Mouse (Mus musculus) Patski (cell line): ENCODE data around the gene Mok. TPM values are rescaled to one million over a fixed set of nuclear protein-coding genes. Genes with fewer than 3 reads are reported as not detected.

Experiments
- ATAC-seq: fragments of 100-300 bp; one replicate; pipeline ENCODE4 v1.8.0; 2021
- CTCF ChIA-PET: fragments of 350-600 bp; sonication (Branson Sonifier 250); formaldehyde crosslinking; loops from one replicate; lab custom pipeline; 2022; ENCODE audit warnings: inconsistent platforms; lab: Charles Lee
- POLR2A ChIA-PET: fragments of 350-600 bp; sonication (Branson Sonifier 250); formaldehyde crosslinking; loops from one replicate; lab custom pipeline; 2022; ENCODE audit warnings: antibody characterized with exemption, inconsistent platforms; lab: Charles Lee
- DNase-seq: peaks from one replicate; pipeline ENCODE4 v3.0.0-alpha.2; 2011; ENCODE audit warnings: low read depth, low spot score
- H3K27me3 ChIP-seq: fragments of 371-371 bp; one replicate; pipeline ENCODE4 v1.5.1; 2021
- CTCF ChIP-seq: fragments of 100-300 bp; IDR thresholded peaks from one replicate; pipeline ENCODE4 v1.5.1; 2021
- in situ Hi-C: fragments of 300-500 bp; cut with MboI; formaldehyde crosslinking; loops from 3 replicates; pipeline ENCODE4 v1.11.1; 2018; ENCODE audit warnings: low pct_unique_long_range_greater_than_20kb, mixed read lengths
- polyA plus RNA-seq: library from polyadenylated mRNA; unstranded; gene quantifications from one replicate; pipeline ENCODE4 v1.2.3, GENCODE M21; 2021

Mok gene
- polyA plus RNA-seq, 1 experiment from 2014 or later: 16.2 TPM

GRCm38 (mm10) chr12:110813132-110813531 is 27.6 kb downstream of the Mok start:
- ChIA-PET POLR2A (no interaction called here), CTCF (no interaction called here)
- in situ Hi-C loops: no loop called here

GRCm38 (mm10) chr12:110808848-110809247 is 31.9 kb downstream of the Mok start:
- CTCF ChIA-PET: interaction anchor here (1.2 to 1.7 kb wide), 3 partner anchors 10 to 106 kb away, joined by 3 to 6 read pairs (median 5); partner anchors contain the start of gene Hsp90aa1
- peak; percentile 41 for ATAC-seq
- H3K27me3 ChIP-seq: no peaks in the 10 kb centered on the region
- in situ Hi-C loops: no loop called here
- POLR2A ChIA-PET: interaction anchor here (0.6 to 1.5 kb wide), 5 partner anchors 12 to 71 kb away, joined by 3 to 7 read pairs (median 4); partner anchors contain the start of gene Wdr20
- DNase-seq: no peak
- TF ChIP-seq CTCF: no peak

More at GRCm38 (mm10) chr12:110813132-110813531, 27.6 kb downstream of the Mok start:
- no peak for ATAC-seq
- TF ChIP-seq CTCF: no peak
- H3K27me3 ChIP-seq: no peaks in the 10 kb centered on the region
- no peak for DNase-seq

- ATAC-seq (peak; percentile 59), DNase-seq (no peak)
- ChIA-PET POLR2A (interaction anchor here (0.6 to 1.5 kb wide), 6 partner anchors 12 to 97 kb away, joined by 3 to 7 read pairs (median 4); partner anchors contain the start of gene Wdr20), CTCF (interaction anchor here (1.6 to 1.7 kb wide), 2 partner anchors 9 to 106 kb away, joined by 5 to 6 read pairs; partner anchors contain the start of gene Hsp90aa1)
- TF ChIP-seq CTCF: no peak
- no peaks in the 10 kb centered on the region for H3K27me3 ChIP-seq
- in situ Hi-C loops: no loop called here
These were observed 32.3 kb downstream of the Mok start for GRCm38 (mm10) chr12:110808430-110808829.

- CTCF ChIA-PET: interaction anchor here (0.9 to 1.5 kb wide), 4 partner anchors 9 to 103 kb away, joined by 3 to 4 read pairs (median 3); partner anchors contain the start of gene Hsp90aa1
These were observed 34.3 kb downstream of the Mok start for GRCm38 (mm10) chr12:110806301-110806970.

GRCm38 (mm10) chr12:110804261-110804660 is 36.5 kb downstream of the Mok start:
- in situ Hi-C loops: no loop called here
- CTCF ChIA-PET: interaction anchor here (1.2 kb wide), 1 partner anchor 61 kb away, joined by 3 read pairs; no protein-coding TSS in a partner anchor
- ATAC-seq: no peak

More at GRCm38 (mm10) chr12:110806301-110806970, 34.3 kb downstream of the Mok start:
- H3K27me3 ChIP-seq: no peaks in the 10 kb centered on the region
- POLR2A ChIA-PET: interaction anchor here (0.5 kb wide), 1 partner anchor 74 kb away, joined by 7 read pairs; no protein-coding TSS in a partner anchor
- TF ChIP-seq CTCF: no peak
- no peak for ATAC-seq
- no peak for DNase-seq
- in situ Hi-C loops: no loop called here

GRCm38 (mm10) chr12:110802674-110803297 is 38.0 kb downstream of the Mok start:
- ChIA-PET POLR2A (interaction anchor here (1.2 kb wide), 1 partner anchor 63 kb away, joined by 3 read pairs; no protein-coding TSS in a partner anchor), CTCF (interaction anchor here (0.5 to 1.0 kb wide), 2 partner anchors 36 to 56 kb away, joined by 3 read pairs; no protein-coding TSS in a partner anchor)
- no peak for TF ChIP-seq CTCF
- no peak for DNase-seq
- ATAC-seq: peak; percentile 57
- in situ Hi-C loops: no loop called here
- no peaks in the 10 kb centered on the region for H3K27me3 ChIP-seq

More at GRCm38 (mm10) chr12:110804261-110804660, 36.5 kb downstream of the Mok start:
- POLR2A ChIA-PET: no interaction called here
- no peak for TF ChIP-seq CTCF
- no peak for DNase-seq
- H3K27me3 ChIP-seq: no peaks in the 10 kb centered on the region

GRCm38 (mm10) chr12:110801876-110802464 is 38.8 kb downstream of the Mok start:
- H3K27me3 ChIP-seq: no peaks in the 10 kb centered on the region
- in situ Hi-C loops: no loop called here
- TF ChIP-seq CTCF: no peak
- ChIA-PET POLR2A (interaction anchor here (0.7 to 1.2 kb wide), 2 partner anchors 62 to 96 kb away, joined by 3 read pairs; no protein-coding TSS in a partner anchor), CTCF (interaction anchor here (0.5 kb wide), 1 partner anchor 56 kb away, joined by 3 read pairs; no protein-coding TSS in a partner anchor)
- no peak for DNase-seq
- ATAC-seq: no peak

GRCm38 (mm10) chr12:110799226-110799625 is 41.5 kb downstream of the Mok start:
- no peak for ATAC-seq
- in situ Hi-C loops: no loop called here
- POLR2A ChIA-PET: interaction anchor here (1.3 kb wide), 1 partner anchor 62 kb away, joined by 3 read pairs; no protein-coding TSS in a partner anchor
- H3K27me3 ChIP-seq: no peaks in the 10 kb centered on the region
- no peak for DNase-seq
- no peak for TF ChIP-seq CTCF
- CTCF ChIA-PET: interaction anchor here (1.4 kb wide), 1 partner anchor 10 kb away, joined by 5 read pairs; no protein-coding TSS in a partner anchor

- no peaks in the 10 kb centered on the region for H3K27me3 ChIP-seq
- in situ Hi-C loops: no loop called here
- ATAC-seq: peak; percentile 69
- ChIA-PET CTCF (interaction anchor here (0.8 kb wide), 1 partner anchor 9 kb away, joined by 3 read pairs; no protein-coding TSS in a partner anchor), POLR2A (interaction anchor here (0.6 to 1.4 kb wide), 2 partner anchors 60 to 629 kb away, joined by 3 read pairs; partner anchors contain the start of gene Wdr20)
- TF ChIP-seq CTCF: no peak
- peak; percentile 68 for DNase-seq
These were observed 42.8 kb downstream of the Mok start for GRCm38 (mm10) chr12:110797842-110798431.
